Mouse (Mus musculus): ENCODE measurements at regions not wholly inside any gene's neighbourhood (a gene's known extent, or its start where the extent isn't known, plus 50 kb on each side); places are given as distances from the start of the nearest gene placed in this dataset.

- DNase-seq (ENCODE audit: inconsistent age in 2 of 2, low spot score in 1 of 2), result peak in 1 of 2 experiments; percentile 41
Measured at GRCm38 (mm10) chr4:64811974-64812373, 312.0 kb upstream of the Pappa start.

DNA sequence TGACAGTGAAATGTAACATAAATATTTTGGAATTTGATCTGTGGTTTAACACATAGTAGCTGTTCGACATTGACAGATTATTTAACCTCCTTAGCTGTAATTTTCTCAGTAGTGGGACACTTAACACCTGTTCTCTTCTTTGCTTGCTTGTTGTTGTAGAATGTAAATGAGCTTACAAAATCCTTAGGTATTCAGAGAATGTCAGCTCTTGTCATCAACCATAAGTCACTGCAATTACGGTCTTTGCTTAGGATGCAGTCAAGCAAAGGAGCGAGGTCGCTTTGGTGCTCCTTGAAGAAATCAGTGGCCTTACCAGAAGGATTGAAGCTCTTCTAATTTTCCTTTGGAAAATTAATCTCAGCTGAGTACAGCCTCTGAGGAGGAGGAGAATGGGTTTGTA is 311.2 kb upstream of the Pappa start:
- DNase-seq (ENCODE audit: inconsistent age in 2 of 2, low spot score in 1 of 2), result no peak

DNA sequence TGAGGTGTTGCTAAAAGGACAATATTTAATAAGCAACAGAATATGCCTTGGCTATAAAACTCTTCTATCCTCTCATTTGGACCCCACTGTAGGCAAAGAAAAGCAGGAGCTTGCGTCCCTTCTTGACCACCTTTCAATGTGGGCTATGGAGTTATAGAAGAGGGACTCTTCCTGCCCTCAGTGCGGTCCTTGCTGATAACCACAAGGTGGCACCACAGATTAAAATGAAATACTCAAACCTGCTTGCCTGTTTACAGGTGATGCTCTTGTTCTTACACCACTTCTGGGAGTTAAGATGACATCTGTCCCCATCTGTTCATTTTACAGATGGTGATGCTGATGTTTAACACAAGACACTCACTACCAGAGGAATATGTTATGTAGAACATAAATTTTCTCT is 291.1 kb upstream of the Pappa start:
- DNase-seq (ENCODE audit: inconsistent age in 2 of 2, low spot score in 1 of 2), result peak in 1 of 2 experiments; percentile 60

GRCm38 (mm10) chr4:64874521-64874920 is 249.5 kb upstream of the Pappa start:
- DNase-seq (ENCODE audit: inconsistent age in 2 of 2, low spot score in 1 of 2), result no peak

GRCm38 (mm10) chr4:64876924-64877323 is 247.1 kb upstream of the Pappa start:
- no peak for DNase-seq (ENCODE audit: inconsistent age in 2 of 2, low spot score in 1 of 2)

DNA sequence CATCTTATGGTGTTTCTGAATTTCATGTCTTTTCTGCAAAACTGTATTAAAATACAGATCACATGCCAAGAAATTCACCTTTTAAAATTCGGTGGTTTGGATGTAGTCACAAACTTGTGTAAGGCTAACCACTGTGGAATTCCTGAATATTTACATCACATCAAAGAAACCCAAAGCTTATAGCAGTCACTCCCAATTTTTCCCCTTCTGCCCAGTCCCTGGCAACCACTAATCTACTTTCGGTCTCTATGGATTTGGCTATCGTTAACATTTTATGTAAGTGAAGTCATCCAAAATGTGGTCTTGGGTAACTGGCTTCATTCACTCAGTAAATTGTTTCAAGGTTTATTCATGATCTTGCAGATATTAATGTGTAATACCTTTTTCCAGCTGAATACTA is 226.0 kb upstream of the Pappa start:
- DNase-seq (ENCODE audit: inconsistent age in 2 of 2, low spot score in 1 of 2), result no peak

- peak in 1 of 2 experiments; percentile 17 for DNase-seq (ENCODE audit: inconsistent age in 2 of 2, low spot score in 1 of 2)
Measured at GRCm38 (mm10) chr4:64901091-64901845, 222.7 kb upstream of the Pappa start.

- DNase-seq (ENCODE audit: inconsistent age in 2 of 2, low spot score in 1 of 2), result no peak
Measured at GRCm38 (mm10) chr4:64923751-64924150, 200.2 kb upstream of the Pappa start.

DNA sequence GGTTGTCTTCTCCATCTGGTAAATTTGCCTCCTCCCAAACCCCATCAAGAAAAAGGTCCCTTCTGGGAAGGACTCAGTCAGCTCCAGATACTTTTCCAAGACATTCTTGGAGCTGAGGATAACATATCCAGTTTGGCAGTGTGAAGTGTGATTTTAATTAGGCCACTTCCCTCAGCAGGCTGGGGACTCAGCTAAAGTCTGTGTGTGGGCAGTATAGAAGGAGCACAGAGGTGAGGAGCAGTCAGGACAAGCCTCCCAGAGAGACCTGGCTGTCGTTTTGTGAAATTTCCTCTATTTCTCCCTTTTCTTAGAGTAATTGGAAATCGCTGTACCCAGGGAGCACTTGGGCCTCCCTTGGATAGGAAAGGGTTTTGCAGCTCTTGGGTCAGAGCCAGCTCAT is 195.4 kb upstream of the Pappa start:
- no peak for DNase-seq (ENCODE audit: inconsistent age in 2 of 2, low spot score in 1 of 2)

- DNase-seq (ENCODE audit: inconsistent age in 2 of 2, low spot score in 1 of 2), result no peak
Measured at GRCm38 (mm10) chr4:64945547-64945946, 178.4 kb upstream of the Pappa start.

DNA sequence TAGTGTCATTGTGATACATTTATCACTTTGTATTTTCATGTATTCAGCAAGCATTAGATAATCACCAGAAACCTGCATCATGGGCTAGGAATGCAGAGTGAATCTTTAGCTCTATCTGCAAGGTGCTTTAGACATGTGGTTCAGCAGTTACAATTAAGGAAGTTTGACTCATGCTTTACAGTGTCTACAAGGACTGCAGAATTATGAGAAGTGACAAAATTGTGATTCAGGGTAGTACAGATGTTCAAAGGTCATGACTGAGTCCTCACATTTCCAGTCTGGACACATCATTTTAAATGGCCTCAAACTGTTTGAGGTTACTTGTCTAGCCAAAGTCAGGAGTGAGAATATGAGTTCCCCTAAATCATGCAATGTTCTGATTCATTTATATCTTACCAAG is 171.3 kb upstream of the Pappa start:
- DNase-seq (ENCODE audit: inconsistent age in 2 of 2, low spot score in 1 of 2), result no peak

- no peak for DNase-seq (ENCODE audit: inconsistent age in 2 of 2, low spot score in 1 of 2)
Measured at GRCm38 (mm10) chr4:64958843-64959242, 165.1 kb upstream of the Pappa start.

GRCm38 (mm10) chr4:64961796-64962195 is 162.2 kb upstream of the Pappa start:
- DNase-seq (ENCODE audit: inconsistent age in 2 of 2, low spot score in 1 of 2), result no peak
